Mouse (Mus musculus): ENCODE measurements around the gene D17H6S53E. TPM values are rescaled to one million over a fixed set of nuclear protein-coding genes. Genes with fewer than 3 reads are reported as not detected.

The D17H6S53E gene
- polyA plus RNA-seq, 1 experiment from 2014 or later: 16.3 TPM

DNA sequence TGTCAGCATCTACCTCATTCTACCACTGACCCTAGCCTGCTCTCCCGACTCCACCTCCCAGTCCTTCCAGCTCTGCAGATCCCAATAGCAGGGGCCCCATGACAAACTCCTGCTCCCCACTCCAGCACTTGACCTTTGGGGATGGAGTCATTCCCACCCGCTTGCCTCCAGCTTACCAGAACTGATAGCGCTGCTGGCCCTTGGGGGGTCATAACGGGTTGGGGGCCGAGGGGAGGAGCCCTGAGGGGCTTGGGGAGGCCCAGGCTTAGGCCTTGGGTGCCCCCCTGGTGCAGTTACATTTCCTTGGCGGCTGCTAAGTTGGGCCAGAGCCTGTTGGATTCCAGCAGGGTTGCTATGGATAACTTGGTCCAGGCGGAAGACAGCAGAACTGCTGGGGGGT is 28.4 kb downstream of the D17H6S53E start:
- no peaks in the 10 kb centered on the region for H3K27me3 ChIP-seq (replicated peaks; ENCODE audit: insufficient read depth, low read length)
- no peak overlapping the region for H3K27ac ChIP-seq (ENCODE audit: low read length)
- no peak overlapping the region for H3K9ac ChIP-seq (replicated peaks; ENCODE audit: low read depth)
- DNase-seq (ENCODE audit: low spot score) (no peak), ATAC-seq (no peak)
- no peak for TF ChIP-seq CTCF (IDR thresholded peaks at IDR 0.05)
- TF ChIP-seq EP300 (IDR thresholded peaks at IDR 0.05): no peak
- H3K4me3 ChIP-seq (ENCODE audit: low read depth, low read length): no peak overlapping the region
- H3K4me2 ChIP-seq (replicated peaks; ENCODE audit: low read depth, low read length): no peak overlapping the region
- no peaks in the 10 kb centered on the region for H3K4me1 ChIP-seq (ENCODE audit: insufficient read depth, low read depth, low read length)
- 82% methylated on average over 7 of the region's 7 CpGs for WGBS
- H3K36me3 ChIP-seq (ENCODE audit: insufficient read depth, low read length): peaks cover 91% of the 10 kb centered on the region
- H3K9me3 ChIP-seq (ENCODE audit: low read length): no peaks in the 10 kb centered on the region

GRCm38 (mm10) chr17:35155451-35155850 is 29.3 kb downstream of the D17H6S53E start:
- no peak for DNase-seq (ENCODE audit: low spot score)
- H3K27me3 ChIP-seq (replicated peaks; ENCODE audit: insufficient read depth, low read length): no peaks in the 10 kb centered on the region
- H3K9ac ChIP-seq (replicated peaks; ENCODE audit: low read depth): no peak overlapping the region
- H3K4me1 ChIP-seq (ENCODE audit: insufficient read depth, low read depth, low read length): no peaks in the 10 kb centered on the region
- no peak overlapping the region for H3K4me2 ChIP-seq (replicated peaks; ENCODE audit: low read depth, low read length)
- H3K9me3 ChIP-seq (ENCODE audit: low read length): no peaks in the 10 kb centered on the region
- H3K4me3 ChIP-seq (ENCODE audit: low read depth, low read length): no peak overlapping the region
- TF ChIP-seq CTCF (IDR thresholded peaks at IDR 0.05): no peak
- no peak for TF ChIP-seq EP300 (IDR thresholded peaks at IDR 0.05)
- no peak overlapping the region for H3K27ac ChIP-seq (ENCODE audit: low read length)
- ATAC-seq: no peak
- H3K36me3 ChIP-seq (ENCODE audit: insufficient read depth, low read length): peaks cover 91% of the 10 kb centered on the region
- WGBS: 80% methylated on average over 12 of the region's 12 CpGs

GRCm38 (mm10) chr17:35156461-35157200 is 30.5 kb downstream of the D17H6S53E start:
- DNase-seq (ENCODE audit: low spot score): no peak
- Histone ChIP-seq H3K4me2 (replicated peaks; ENCODE audit: low read depth, low read length) (no peak overlapping the region), H3K9me3 (ENCODE audit: low read length) (no peaks in the 10 kb centered on the region), H3K36me3 (ENCODE audit: insufficient read depth, low read length) (peaks cover 94% of the 10 kb centered on the region), H3K9ac (replicated peaks; ENCODE audit: low read depth) (no peak overlapping the region), H3K4me3 (ENCODE audit: low read depth, low read length) (no peak overlapping the region), H3K27me3 (replicated peaks; ENCODE audit: insufficient read depth, low read length) (no peaks in the 10 kb centered on the region), H3K4me1 (ENCODE audit: insufficient read depth, low read depth, low read length) (no peaks in the 10 kb centered on the region), H3K27ac (ENCODE audit: low read length) (no peak overlapping the region)
- no peak for ATAC-seq
- WGBS: 93% methylated on average over 32 of the region's 33 CpGs
- TF ChIP-seq EP300 (IDR thresholded peaks at IDR 0.05) (no peak), CTCF (IDR thresholded peaks at IDR 0.05) (no peak)

DNA sequence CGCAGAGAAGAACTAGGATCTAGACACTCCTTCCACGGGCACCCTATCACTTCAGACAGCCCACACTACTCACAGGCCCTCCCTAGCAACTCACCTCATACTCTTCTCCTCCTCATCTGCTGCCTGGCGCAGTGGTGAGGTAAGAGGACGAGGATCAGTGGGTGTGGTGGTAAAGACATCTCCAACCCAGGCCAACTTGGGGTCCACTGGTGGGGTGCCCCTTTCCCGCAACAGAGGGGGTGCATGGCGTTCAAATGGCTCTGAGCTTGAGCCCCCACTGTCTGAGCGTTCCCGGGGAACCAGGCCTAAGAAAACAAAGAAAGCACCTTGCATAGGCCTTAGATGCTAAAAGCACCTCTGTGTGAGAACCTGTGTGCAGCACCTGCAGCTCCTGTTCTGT is 31.1 kb downstream of the D17H6S53E start:
- H3K27ac ChIP-seq (ENCODE audit: low read length): no peak overlapping the region
- no peak overlapping the region for H3K9ac ChIP-seq (replicated peaks; ENCODE audit: low read depth)
- no peaks in the 10 kb centered on the region for H3K9me3 ChIP-seq (ENCODE audit: low read length)
- no peak overlapping the region for H3K4me3 ChIP-seq (ENCODE audit: low read depth, low read length)
- no peaks in the 10 kb centered on the region for H3K27me3 ChIP-seq (replicated peaks; ENCODE audit: insufficient read depth, low read length)
- TF ChIP-seq CTCF (IDR thresholded peaks at IDR 0.05): no peak
- TF ChIP-seq EP300 (IDR thresholded peaks at IDR 0.05): no peak
- H3K4me2 ChIP-seq (replicated peaks; ENCODE audit: low read depth, low read length): no peak overlapping the region
- H3K4me1 ChIP-seq (ENCODE audit: insufficient read depth, low read depth, low read length): peaks cover 4% of the 10 kb centered on the region; the same call in 1 of the 2 replicates
- WGBS: 86% methylated on average over 8 of the region's 8 CpGs
- peaks cover 93% of the 10 kb centered on the region for H3K36me3 ChIP-seq (ENCODE audit: insufficient read depth, low read length)
- DNase-seq (ENCODE audit: low spot score) (no peak), ATAC-seq (no peak)

DNA sequence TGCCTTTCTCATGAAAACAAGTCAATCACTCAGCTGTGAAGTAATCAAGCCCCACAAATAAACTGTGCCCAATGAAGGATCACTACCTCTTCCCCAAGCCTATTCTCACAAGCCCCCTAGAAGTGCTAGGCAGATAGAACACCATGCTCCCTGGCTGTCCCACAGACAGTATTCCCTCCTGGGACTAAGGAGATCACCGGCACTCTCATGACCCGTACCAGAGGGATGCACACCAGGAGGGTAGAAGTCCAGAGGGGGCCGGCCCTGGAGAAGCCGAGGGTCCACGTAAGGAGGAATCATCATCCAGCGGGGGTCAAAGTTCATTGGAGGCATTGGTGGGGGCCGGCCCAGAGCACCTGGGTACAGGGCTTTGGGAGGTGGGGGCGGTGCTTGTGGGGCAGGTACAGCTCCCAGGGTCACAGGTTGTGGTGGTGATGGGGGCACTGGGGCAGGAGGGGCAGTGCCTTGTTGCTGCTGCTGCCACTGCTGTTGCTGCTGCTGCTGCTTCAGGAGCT is 31.5 kb downstream of the D17H6S53E start:
- ATAC-seq: no peak
- peaks cover 6% of the 10 kb centered on the region; the same call in 1 of the 2 replicates for H3K4me1 ChIP-seq (ENCODE audit: insufficient read depth, low read depth, low read length)
- DNase-seq (ENCODE audit: low spot score): no peak
- no peak overlapping the region for H3K9ac ChIP-seq (replicated peaks; ENCODE audit: low read depth)
- TF ChIP-seq EP300 (IDR thresholded peaks at IDR 0.05) (no peak), CTCF (IDR thresholded peaks at IDR 0.05) (no peak)
- no peak overlapping the region for H3K4me3 ChIP-seq (ENCODE audit: low read depth, low read length)
- 90% methylated on average over 8 of the region's 8 CpGs for WGBS
- no peak overlapping the region for H3K4me2 ChIP-seq (replicated peaks; ENCODE audit: low read depth, low read length)
- no peaks in the 10 kb centered on the region for H3K27me3 ChIP-seq (replicated peaks; ENCODE audit: insufficient read depth, low read length)
- H3K27ac ChIP-seq (ENCODE audit: low read length): no peak overlapping the region
- no peaks in the 10 kb centered on the region for H3K9me3 ChIP-seq (ENCODE audit: low read length)
- peaks cover 88% of the 10 kb centered on the region for H3K36me3 ChIP-seq (ENCODE audit: insufficient read depth, low read length)

DNA sequence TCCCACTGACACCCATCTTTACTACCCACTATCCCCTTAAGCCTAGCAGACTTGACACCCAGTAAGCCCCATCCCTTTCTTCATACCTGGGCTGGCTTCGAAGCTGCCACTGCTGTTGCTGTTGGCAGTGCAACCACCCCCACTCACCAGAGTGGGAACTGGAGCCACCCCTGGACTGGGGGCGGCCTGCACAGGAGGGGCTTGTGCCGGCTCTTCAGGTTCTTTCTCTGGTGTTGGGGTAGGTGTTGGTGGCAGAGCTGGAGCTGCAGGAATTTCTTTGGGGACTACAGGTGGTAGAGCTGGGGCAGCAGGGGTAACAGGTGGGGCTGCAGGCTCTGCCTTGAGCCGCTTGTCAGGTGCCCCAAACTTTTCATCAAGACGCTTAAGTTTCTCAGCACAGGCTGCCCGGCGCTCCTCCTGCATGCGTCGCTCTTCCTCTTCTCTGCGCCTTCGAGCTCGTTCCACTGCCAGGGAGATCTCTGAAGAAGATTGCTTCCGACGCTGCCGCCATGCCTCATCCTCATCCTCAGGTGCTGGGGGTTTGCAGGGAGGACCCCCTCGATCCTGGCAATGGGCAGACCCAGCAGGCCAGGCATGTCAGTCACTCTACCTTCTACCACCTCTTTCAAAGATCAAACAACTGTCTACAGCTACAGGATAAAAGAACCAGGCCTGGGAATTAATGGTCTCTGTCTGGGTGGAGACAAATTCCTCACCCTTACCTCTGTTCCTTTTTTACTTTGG is 32.8 kb downstream of the D17H6S53E start:
- DNase-seq (ENCODE audit: low spot score) (no peak), ATAC-seq (no peak)
- no peak overlapping the region for H3K27ac ChIP-seq (ENCODE audit: low read length)
- no peak for TF ChIP-seq CTCF (IDR thresholded peaks at IDR 0.05)
- TF ChIP-seq EP300 (IDR thresholded peaks at IDR 0.05): no peak
- H3K4me1 ChIP-seq (ENCODE audit: insufficient read depth, low read depth, low read length): peaks cover 6% of the 10 kb centered on the region; the same call in 1 of the 2 replicates
- no peaks in the 10 kb centered on the region for H3K9me3 ChIP-seq (ENCODE audit: low read length)
- WGBS: 91% methylated on average over 16 of the region's 16 CpGs
- no peak overlapping the region for H3K4me2 ChIP-seq (replicated peaks; ENCODE audit: low read depth, low read length)
- H3K9ac ChIP-seq (replicated peaks; ENCODE audit: low read depth): no peak overlapping the region
- no peaks in the 10 kb centered on the region for H3K27me3 ChIP-seq (replicated peaks; ENCODE audit: insufficient read depth, low read length)
- no peak overlapping the region for H3K4me3 ChIP-seq (ENCODE audit: low read depth, low read length)
- H3K36me3 ChIP-seq (ENCODE audit: insufficient read depth, low read length): peaks cover 75% of the 10 kb centered on the region
